Mouse (Mus musculus) MEL (cell line): ENCODE measurements around the gene Edil3.

Source experiments
- CTCF ChIP-seq, 3 experiments: IDR thresholded peaks in 2 of 3; conservative IDR thresholded peaks in 1 of 3; 2 replicates each; pipeline ENCODE4 v1.5.1; 2011 to 2012; ENCODE audit warnings: low read length in 3 of 3, low read depth in 2 of 3, mild to moderate bottlenecking in 2 of 3, improper control_type of control experiment in 1 of 3, inconsistent platforms in 1 of 3, mixed read lengths in 1 of 3, moderate library complexity in 1 of 3; ENCODE audit not compliant: control insufficient read depth in 1 of 3, insufficient read depth in 1 of 3, poor library complexity in 1 of 3, severe bottlenecking in 1 of 3
- EP300 ChIP-seq, 2 experiments: IDR thresholded peaks; 2 replicates each; pipeline ENCODE4 v1.6.1; 2011; ENCODE audit warnings: improper control_type of control experiment in 2 of 2, low read length in 2 of 2, low read depth in 1 of 2, mild to moderate bottlenecking in 1 of 2
- MAX ChIP-seq: IDR thresholded peaks from 2 replicates; pipeline ENCODE4 v1.6.1; 2011; ENCODE audit warnings: low read length, improper control_type of control experiment
- POLR2A ChIP-seq, 2 experiments: IDR thresholded peaks; 2 replicates each; pipeline ENCODE4 v1.6.1; 2011 to 2012; ENCODE audit warnings: low read length in 2 of 2, mild to moderate bottlenecking in 2 of 2, control low read depth in 1 of 2, improper control_type of control experiment in 1 of 2, low read depth in 1 of 2, moderate library complexity in 1 of 2; ENCODE audit not compliant: control insufficient read depth in 1 of 2, insufficient read depth in 1 of 2, poor library complexity in 1 of 2
- POLR2AphosphoS2 ChIP-seq: IDR thresholded peaks from 2 replicates; pipeline ENCODE4 v1.6.1; 2011; ENCODE audit warnings: low read length, improper control_type of control experiment
- RAD21 ChIP-seq: IDR thresholded peaks from 2 replicates; pipeline ENCODE4 v1.6.1; 2011; ENCODE audit warnings: mild to moderate bottlenecking, low read depth, low read length, improper control_type of control experiment
- ZC3H11A ChIP-seq: IDR thresholded peaks from 2 replicates; pipeline ENCODE4 v1.6.1; 2012; ENCODE audit warnings: low read depth, mild to moderate bottlenecking, inconsistent platforms, low read length, improper control_type of control experiment

DNA sequence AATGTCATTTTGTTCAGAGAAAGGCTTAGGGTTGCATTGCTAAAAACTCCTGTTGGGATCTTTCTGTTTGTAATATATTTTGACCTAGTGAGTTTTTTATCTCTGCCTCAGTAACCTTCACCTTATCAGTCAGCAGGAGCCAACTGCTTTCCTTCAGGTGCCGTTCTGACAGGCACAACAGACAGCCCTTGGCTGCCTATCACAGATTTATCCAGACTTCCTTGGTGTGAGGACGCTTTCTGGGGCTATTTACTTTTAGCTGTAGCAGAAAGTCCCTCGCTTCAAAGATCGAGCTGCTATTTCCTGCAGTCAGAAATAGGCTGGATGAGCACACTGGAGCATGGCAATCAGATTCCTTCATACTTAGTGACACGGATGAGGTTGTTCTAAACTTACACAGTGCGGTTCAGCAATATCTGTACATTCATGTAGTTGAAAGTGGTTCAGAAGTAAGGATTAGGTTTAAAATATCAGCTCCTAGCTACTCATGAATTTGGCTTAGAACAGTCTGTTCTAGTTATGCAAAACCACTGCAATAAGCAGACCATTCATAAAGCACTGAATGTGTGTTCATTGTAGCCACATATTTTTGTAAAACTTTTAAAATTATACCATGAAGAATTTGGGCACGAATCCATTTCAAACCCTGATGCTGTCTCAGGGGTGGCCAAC, 514.8 kb downstream of the Edil3 start:
- no peak for TF ChIP-seq ZC3H11A
- no peak for TF ChIP-seq CTCF (IDR thresholded peaks at IDR 0.05 in 2 of 3, conservative IDR thresholded peaks at IDR 0.05 in 1 of 3; ENCODE audit: control insufficient read depth in 1 of 3, insufficient read depth in 1 of 3, low read depth in 2 of 3, low read length in 3 of 3, poor library complexity in 1 of 3, severe bottlenecking in 1 of 3)
- 0 out of 4 replicates have a peak, but pooled peaks of 1 of the 2 experiments have one; percentile 16 for TF ChIP-seq EP300 (IDR thresholded peaks at IDR 0.05; ENCODE audit: low read depth in 1 of 2, low read length in 2 of 2)
- no peak for TF ChIP-seq POLR2AphosphoS2
- TF ChIP-seq POLR2A (IDR thresholded peaks at IDR 0.05; ENCODE audit: control insufficient read depth in 1 of 2, insufficient read depth in 1 of 2, low read depth in 1 of 2, low read length in 2 of 2, poor library complexity in 1 of 2): no peak
- TF ChIP-seq RAD21: no peak
- no peak for TF ChIP-seq MAX
